Mouse (Mus musculus) liver, adult 2 months (tissue): ENCODE measurements around the gene Zfp36l2.
"Not testable (repeated sequence)": the region's sequence is repeated elsewhere in the genome, so short reads cannot be mapped to it uniquely, and the experiment has no call there.

Source experiments
- CTCF ChIP-seq: fragments of 200-500 bp; IDR thresholded peaks from 2 replicates; pipeline ENCODE4 v1.5.1; 2011; ENCODE audit warnings: low read depth, low read length, control low read depth
- POLR2A ChIP-seq: fragments of 200-500 bp; IDR thresholded peaks from 2 replicates; pipeline ENCODE4 v1.6.1; 2011; ENCODE audit warnings: low read length, control low read depth; ENCODE audit not compliant: insufficient read depth; ENCODE audit errors: extremely low read depth

DNA sequence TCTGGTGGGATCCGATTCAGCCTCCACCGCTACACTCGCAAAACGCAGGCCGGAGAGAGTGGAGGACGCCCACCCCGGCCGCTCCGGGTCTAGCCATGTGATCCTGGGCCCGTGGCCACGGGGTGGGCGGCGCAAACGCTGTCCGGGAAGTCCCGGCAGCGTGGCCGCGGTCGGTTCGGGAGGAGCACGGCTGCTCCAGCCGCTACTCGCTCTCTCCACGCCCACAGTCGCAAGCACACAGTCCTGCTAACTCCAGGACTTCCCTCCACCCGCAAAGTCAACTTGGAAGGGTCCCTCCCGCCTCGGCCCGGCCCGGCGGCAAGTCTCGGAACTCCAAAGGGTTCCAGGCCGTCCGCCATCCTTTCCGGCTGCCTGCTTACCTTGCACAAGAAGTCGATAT lies 483 bp downstream of the Zfp36l2 start:
- TF ChIP-seq POLR2A, CTCF: not testable (repeated sequence)
